Mouse (Mus musculus): Measurements from ENCODE around the gene Stk10. TPM values are rescaled to one million over a fixed set of nuclear protein-coding genes. Genes with fewer than 3 reads are reported as not detected.
"Not testable (repeated sequence)": the region's sequence is repeated elsewhere in the genome, so short reads cannot be mapped to it uniquely, and the experiment has no call there.

The Stk10 gene
- polyA plus RNA-seq, 1 experiment from 2014 or later, result 3.4 TPM

DNA sequence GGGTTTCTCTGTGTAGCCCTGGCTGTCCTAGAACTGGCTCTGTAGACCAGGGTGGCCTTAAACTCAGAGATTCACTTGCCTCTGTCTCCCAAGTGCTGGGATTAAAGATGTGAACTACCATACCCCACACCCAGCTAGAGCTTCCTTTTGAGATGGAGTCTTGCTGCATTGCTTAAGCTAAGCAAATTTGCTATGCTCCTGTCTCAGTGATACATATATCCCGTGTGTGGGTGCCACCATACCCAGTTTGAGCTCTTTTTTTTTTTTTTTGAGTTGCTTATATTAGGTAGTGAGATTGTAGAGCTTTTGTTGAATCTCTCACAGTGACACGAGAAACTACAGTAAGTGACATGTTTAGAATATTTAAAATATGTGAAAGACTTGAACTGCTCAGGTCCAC is 37.8 kb upstream of the Stk10 start:
- H3K27me3 ChIP-seq (ENCODE audit: control insufficient read depth, insufficient read depth, low read length), result no peaks in the 10 kb centered on the region
- H3K9ac ChIP-seq (replicated peaks; ENCODE audit: low read depth, low read length), result no peak overlapping the region
- no peak overlapping the region for H3K27ac ChIP-seq (ENCODE audit: low read length)
- no peak overlapping the region for H3K4me2 ChIP-seq (replicated peaks; ENCODE audit: low read depth, low read length)
- peaks cover 7% of the 10 kb centered on the region; the same call in 1 of the 2 replicates for H3K4me1 ChIP-seq (ENCODE audit: control insufficient read depth, insufficient read depth, low read length)
- no peak for ATAC-seq (ENCODE audit: insufficient number of reproducible peaks, insufficient read depth, low FRiP score, low read depth)
- H3K36me3 ChIP-seq (ENCODE audit: control insufficient read depth, insufficient read depth, low read length), result no peaks in the 10 kb centered on the region
- 70% methylated on average over 2 of the region's 2 CpGs for WGBS
- H3K4me3 ChIP-seq (ENCODE audit: low read depth, low read length), result no peak overlapping the region
- H3K9me3 ChIP-seq (ENCODE audit: control insufficient read depth, low read depth, low read length), result no peaks in the 10 kb centered on the region

DNA sequence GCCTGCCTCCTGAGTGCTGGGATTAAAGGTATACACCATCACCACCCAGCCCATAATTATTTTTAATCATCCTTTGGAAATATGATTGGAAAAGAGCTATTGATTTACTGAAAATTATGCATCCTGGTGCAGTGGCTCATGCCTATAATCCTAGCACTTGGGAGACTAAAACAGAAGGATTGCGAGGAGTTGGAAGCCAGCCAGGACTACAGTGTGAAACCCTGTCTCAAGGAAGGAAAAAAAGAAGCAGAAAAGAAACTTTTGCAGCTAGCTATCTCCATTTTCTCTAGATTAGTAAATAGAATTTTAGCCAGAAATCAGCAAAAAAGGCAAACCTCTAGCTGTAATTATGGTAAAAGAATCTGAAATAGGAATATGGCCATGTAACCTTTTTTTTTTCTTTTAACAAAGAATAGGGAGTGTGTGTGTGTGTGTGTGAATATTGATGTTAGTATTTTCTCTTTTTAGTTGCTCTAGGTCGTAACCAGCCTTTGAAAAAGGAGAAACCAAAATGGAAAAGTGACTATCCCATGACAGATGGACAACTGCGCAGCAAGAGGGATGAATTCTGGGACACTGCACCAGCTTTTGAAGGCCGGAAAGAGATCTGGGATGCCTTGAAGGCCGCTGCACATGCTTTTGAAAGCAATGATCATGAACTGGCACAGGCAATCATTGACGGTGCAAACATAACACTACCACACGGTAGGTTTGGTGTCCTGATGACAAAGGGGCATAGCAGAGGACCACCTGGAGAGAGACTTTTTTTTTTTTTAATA is 34.2 kb upstream of the Stk10 start:
- no peaks in the 10 kb centered on the region for H3K27me3 ChIP-seq (ENCODE audit: control insufficient read depth, insufficient read depth, low read length)
- H3K36me3 ChIP-seq (ENCODE audit: control insufficient read depth, insufficient read depth, low read length), result peaks cover 4% of the 10 kb centered on the region; the same call in 1 of the 2 replicates
- WGBS, result 80% methylated on average over 7 of the region's 7 CpGs
- ATAC-seq (ENCODE audit: insufficient number of reproducible peaks, insufficient read depth, low FRiP score, low read depth), result no peak
- no peak overlapping the region for H3K9ac ChIP-seq (replicated peaks; ENCODE audit: low read depth, low read length)
- H3K4me2 ChIP-seq (replicated peaks; ENCODE audit: low read depth, low read length), result no peak overlapping the region
- H3K4me1 ChIP-seq (ENCODE audit: control insufficient read depth, insufficient read depth, low read length), result peaks cover 3% of the 10 kb centered on the region; the same call in 1 of the 2 replicates
- H3K4me3 ChIP-seq (ENCODE audit: low read depth, low read length), result no peak overlapping the region
- no peak overlapping the region for H3K27ac ChIP-seq (ENCODE audit: low read length)
- H3K9me3 ChIP-seq (ENCODE audit: control insufficient read depth, low read depth, low read length), result no peaks in the 10 kb centered on the region

DNA sequence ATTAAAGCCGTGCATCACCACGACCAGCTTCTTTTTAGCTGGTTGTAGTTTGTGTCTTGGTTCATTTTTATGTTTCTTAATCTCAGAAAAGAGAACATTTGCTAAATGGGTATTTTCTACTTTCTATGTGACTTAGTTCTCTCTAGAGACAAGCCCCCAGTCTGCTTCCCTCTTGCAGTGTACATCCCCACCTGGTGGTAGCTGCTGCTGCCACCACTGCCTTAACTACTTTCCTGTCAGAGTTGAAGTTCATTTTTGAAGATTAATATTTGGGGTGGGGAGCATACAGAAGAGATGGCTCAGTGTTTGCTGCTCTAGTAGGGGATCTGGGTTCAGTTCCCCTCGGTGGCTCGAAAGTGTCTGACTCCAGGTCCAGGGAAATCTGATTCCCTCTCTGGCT is 33.2 kb upstream of the Stk10 start:
- Histone ChIP-seq H3K36me3 (ENCODE audit: control insufficient read depth, insufficient read depth, low read length) (peaks cover 4% of the 10 kb centered on the region; the same call in 1 of the 2 replicates), H3K4me1 (ENCODE audit: control insufficient read depth, insufficient read depth, low read length) (peaks cover 3% of the 10 kb centered on the region; the same call in 1 of the 2 replicates), H3K9me3 (ENCODE audit: control insufficient read depth, low read depth, low read length) (no peaks in the 10 kb centered on the region), H3K4me3 (ENCODE audit: low read depth, low read length) (no peak overlapping the region), H3K4me2 (replicated peaks; ENCODE audit: low read depth, low read length) (no peak overlapping the region), H3K27ac (ENCODE audit: low read length) (no peak overlapping the region), H3K9ac (replicated peaks; ENCODE audit: low read depth, low read length) (no peak overlapping the region), H3K27me3 (ENCODE audit: control insufficient read depth, insufficient read depth, low read length) (no peaks in the 10 kb centered on the region)
- WGBS, result 91% methylated on average over 4 of the region's 4 CpGs
- no peak for ATAC-seq (ENCODE audit: insufficient number of reproducible peaks, insufficient read depth, low FRiP score, low read depth)

DNA sequence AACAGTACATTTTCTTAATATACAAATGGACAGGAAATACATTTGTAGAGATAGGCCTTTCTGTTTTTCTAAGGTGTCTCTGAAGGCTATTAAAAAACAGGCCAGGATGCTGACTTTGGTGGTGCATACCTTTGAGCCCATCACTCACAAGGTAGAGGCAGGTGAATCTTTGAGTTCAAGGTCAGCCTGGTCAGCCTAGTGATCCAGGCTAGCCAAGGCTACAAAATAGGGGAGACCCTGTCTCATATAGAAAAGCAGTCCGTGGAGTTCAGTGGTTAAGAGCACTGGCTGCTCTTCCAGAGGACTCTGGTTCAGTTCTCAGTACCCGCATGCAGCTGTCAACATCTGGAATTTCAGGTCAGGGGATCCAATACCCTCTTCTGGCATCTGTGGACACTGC is 29.4 kb upstream of the Stk10 start:
- Histone ChIP-seq H3K27ac (ENCODE audit: low read length) (no peak overlapping the region), H3K4me1 (ENCODE audit: control insufficient read depth, insufficient read depth, low read length) (no peaks in the 10 kb centered on the region), H3K4me3 (ENCODE audit: low read depth, low read length) (no peak overlapping the region), H3K36me3 (ENCODE audit: control insufficient read depth, insufficient read depth, low read length) (peaks cover 4% of the 10 kb centered on the region; the same call in 1 of the 2 replicates), H3K4me2 (replicated peaks; ENCODE audit: low read depth, low read length) (no peak overlapping the region), H3K9ac (replicated peaks; ENCODE audit: low read depth, low read length) (no peak overlapping the region), H3K27me3 (ENCODE audit: control insufficient read depth, insufficient read depth, low read length) (no peaks in the 10 kb centered on the region), H3K9me3 (ENCODE audit: control insufficient read depth, low read depth, low read length) (no peaks in the 10 kb centered on the region)
- no peak for ATAC-seq (ENCODE audit: insufficient number of reproducible peaks, insufficient read depth, low FRiP score, low read depth)
- 94% methylated on average over 2 of the region's 2 CpGs for WGBS

DNA sequence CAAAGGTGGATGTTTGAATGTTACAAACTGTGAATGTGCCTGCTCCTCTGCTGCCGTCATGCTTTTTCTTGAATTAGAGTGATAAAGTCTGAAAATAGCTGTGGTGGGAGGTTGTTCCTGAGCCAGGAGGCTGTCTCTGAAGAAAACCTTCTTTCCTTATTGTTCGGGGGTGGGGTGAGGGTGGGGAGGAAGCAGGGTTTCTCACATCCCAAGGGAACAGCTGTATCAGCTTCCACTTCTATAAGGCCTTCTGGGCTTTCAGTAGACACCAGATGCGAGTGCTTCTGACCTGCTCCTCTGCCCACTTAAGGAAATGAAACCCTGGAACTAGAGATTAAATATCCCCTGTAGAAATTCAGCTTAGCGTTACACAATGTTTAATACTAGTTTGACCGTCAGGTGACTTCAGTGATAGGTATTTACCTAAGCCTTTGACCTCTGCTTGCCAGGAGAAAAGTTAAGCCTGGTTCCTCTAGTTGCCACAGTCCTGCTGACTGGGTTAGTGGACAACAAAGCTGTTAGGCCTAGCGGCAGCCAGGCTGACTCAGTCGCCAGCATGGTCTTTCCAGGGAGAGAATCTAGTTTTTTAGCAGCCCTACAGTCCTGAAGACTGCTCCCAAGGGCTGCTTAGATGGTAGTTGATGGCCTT is 27.9 kb upstream of the Stk10 start:
- Histone ChIP-seq H3K36me3 (ENCODE audit: control insufficient read depth, insufficient read depth, low read length) (peaks cover 4% of the 10 kb centered on the region; the same call in 1 of the 2 replicates), H3K4me2 (replicated peaks; ENCODE audit: low read depth, low read length) (no peak overlapping the region), H3K4me1 (ENCODE audit: control insufficient read depth, insufficient read depth, low read length) (no peaks in the 10 kb centered on the region), H3K27ac (ENCODE audit: low read length) (no peak overlapping the region), H3K9me3 (ENCODE audit: control insufficient read depth, low read depth, low read length) (no peaks in the 10 kb centered on the region), H3K27me3 (ENCODE audit: control insufficient read depth, insufficient read depth, low read length) (no peaks in the 10 kb centered on the region), H3K4me3 (ENCODE audit: low read depth, low read length) (no peak overlapping the region), H3K9ac (replicated peaks; ENCODE audit: low read depth, low read length) (no peak overlapping the region)
- no peak for ATAC-seq (ENCODE audit: insufficient number of reproducible peaks, insufficient read depth, low FRiP score, low read depth)
- 67% methylated on average over 7 of the region's 7 CpGs for WGBS

DNA sequence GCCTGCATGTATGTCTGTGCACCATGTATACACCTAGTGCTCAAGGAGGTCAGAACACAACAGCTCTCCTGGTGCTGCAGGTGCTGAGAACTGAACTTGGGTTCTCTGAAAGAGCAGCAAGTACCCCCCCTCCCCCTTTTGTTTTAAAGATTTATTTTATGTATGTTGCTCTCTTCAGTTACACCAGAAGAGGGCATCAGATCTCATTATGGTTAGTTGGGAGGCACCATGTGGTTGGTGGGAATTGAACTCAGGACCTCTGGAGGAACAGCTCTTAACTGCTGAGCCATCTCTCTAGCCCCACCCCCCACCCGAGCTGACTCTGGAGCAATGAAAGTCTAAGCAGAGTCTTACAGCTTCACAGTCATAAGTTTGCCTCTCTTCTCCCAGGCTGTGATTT is 22.2 kb upstream of the Stk10 start:
- Histone ChIP-seq H3K4me1 (ENCODE audit: control insufficient read depth, insufficient read depth, low read length) (no peaks in the 10 kb centered on the region), H3K36me3 (ENCODE audit: control insufficient read depth, insufficient read depth, low read length) (0 out of 2 replicates have a peak, but pooled peaks cover under 1% of the 10 kb centered on the region), H3K27me3 (ENCODE audit: control insufficient read depth, insufficient read depth, low read length) (no peaks in the 10 kb centered on the region), H3K9me3 (ENCODE audit: control insufficient read depth, low read depth, low read length) (no peaks in the 10 kb centered on the region), H3K27ac (ENCODE audit: low read length) (no peak overlapping the region), H3K4me2 (replicated peaks; ENCODE audit: low read depth, low read length) (no peak overlapping the region), H3K4me3 (ENCODE audit: low read depth, low read length) (no peak overlapping the region), H3K9ac (replicated peaks; ENCODE audit: low read depth, low read length) (no peak overlapping the region)
- ATAC-seq (ENCODE audit: insufficient number of reproducible peaks, insufficient read depth, low FRiP score, low read depth), result no peak
- 85% methylated on average over 1 of the region's 1 CpGs for WGBS

DNA sequence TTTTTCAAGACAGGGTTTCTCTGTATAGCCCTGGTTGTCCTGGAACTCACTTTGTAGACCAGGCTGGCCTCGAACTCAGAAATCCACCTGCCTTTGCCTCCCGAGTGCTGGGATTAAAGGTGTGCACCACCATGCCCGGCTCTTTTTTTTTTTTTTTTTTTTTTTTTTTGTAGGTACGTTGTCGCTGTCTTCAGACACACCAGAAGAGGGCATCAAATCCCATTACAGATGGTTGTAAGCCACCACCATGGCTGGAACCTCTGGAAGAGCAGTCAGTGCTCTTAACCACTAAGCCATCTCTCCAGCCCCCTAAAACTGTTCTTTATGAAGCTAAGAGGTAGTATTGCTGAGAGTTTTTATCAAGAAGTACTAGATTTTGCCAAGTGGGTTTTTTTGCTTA is 18.3 kb upstream of the Stk10 start:
- H3K36me3 ChIP-seq (ENCODE audit: control insufficient read depth, insufficient read depth, low read length), result peaks cover 11% of the 10 kb centered on the region; the same call in 1 of the 2 replicates
- not testable (repeated sequence) for H3K9me3 ChIP-seq (ENCODE audit: control insufficient read depth, low read depth, low read length); H3K27me3 ChIP-seq (ENCODE audit: control insufficient read depth, insufficient read depth, low read length); ATAC-seq (ENCODE audit: insufficient number of reproducible peaks, insufficient read depth, low FRiP score, low read depth); H3K9ac ChIP-seq (replicated peaks; ENCODE audit: low read depth, low read length); H3K4me3 ChIP-seq (ENCODE audit: low read depth, low read length); H3K4me2 ChIP-seq (replicated peaks; ENCODE audit: low read depth, low read length); H3K4me1 ChIP-seq (ENCODE audit: control insufficient read depth, insufficient read depth, low read length); H3K27ac ChIP-seq (ENCODE audit: low read length)
- 86% methylated on average over 5 of the region's 5 CpGs for WGBS

DNA sequence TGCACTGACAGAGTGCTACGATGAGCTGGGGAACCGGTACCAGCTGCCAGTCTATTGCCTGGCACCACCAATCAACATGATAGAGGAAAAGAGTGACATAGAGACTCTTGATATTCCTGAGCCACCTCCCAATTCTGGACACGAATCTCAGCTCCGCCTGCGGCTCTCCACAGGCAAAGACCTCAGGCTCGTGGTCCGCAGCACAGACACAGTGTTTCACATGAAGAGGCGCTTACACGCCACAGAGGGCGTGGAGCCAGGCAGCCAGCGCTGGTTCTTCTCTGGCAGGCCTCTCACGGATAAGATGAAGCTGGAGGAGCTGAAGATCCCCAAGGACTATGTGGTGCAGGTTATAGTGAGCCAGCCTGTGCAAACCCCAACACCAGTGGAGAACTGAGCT is 17.0 kb upstream of the Stk10 start:
- Histone ChIP-seq H3K27me3 (ENCODE audit: control insufficient read depth, insufficient read depth, low read length) (no peaks in the 10 kb centered on the region), H3K36me3 (ENCODE audit: control insufficient read depth, insufficient read depth, low read length) (peaks cover 11% of the 10 kb centered on the region; the same call in 1 of the 2 replicates), H3K9ac (replicated peaks; ENCODE audit: low read depth, low read length) (no peak overlapping the region), H3K4me3 (ENCODE audit: low read depth, low read length) (no peak overlapping the region), H3K9me3 (ENCODE audit: control insufficient read depth, low read depth, low read length) (no peaks in the 10 kb centered on the region), H3K4me1 (ENCODE audit: control insufficient read depth, insufficient read depth, low read length) (no peaks in the 10 kb centered on the region), H3K4me2 (replicated peaks; ENCODE audit: low read depth, low read length) (no peak overlapping the region), H3K27ac (ENCODE audit: low read length) (no peak overlapping the region)
- WGBS, result 94% methylated on average over 12 of the region's 12 CpGs
- no peak for ATAC-seq (ENCODE audit: insufficient number of reproducible peaks, insufficient read depth, low FRiP score, low read depth)
